ENCODE assay signal across 19 mouse cellular contexts in genomic region chr6:108338362-108338761, GRCm38 (mm10).
"Had no signal": no experiment of that assay in that cellular context is flagged by ENCODE, and none has a peak within 500 bp of the region (broad histone marks: within the 10 kb centered on the region; RNA-seq: fewer than 3 reads in every experiment).

No protein-coding gene starts in this region.

- H3K27me3 ChIP-seq: lung, embryonic 15.5 days; midbrain, embryonic 12.5 days; neural tube, embryonic 13.5 days; neural tube, embryonic 15.5 days; stomach, embryonic 15.5 days had no signal

- H3K9me3 ChIP-seq: lung, embryonic 15.5 days; midbrain, embryonic 10.5 days; midbrain, embryonic 12.5 days; neural tube, embryonic 13.5 days; neural tube, embryonic 15.5 days; stomach, embryonic 15.5 days had no signal

- H3K4me1 ChIP-seq: lung, embryonic 15.5 days; midbrain, embryonic 12.5 days; neural tube, embryonic 13.5 days; stomach, embryonic 15.5 days had no signal

- H3K9ac ChIP-seq: lung, embryonic 15.5 days; midbrain, embryonic 12.5 days; neural tube, embryonic 13.5 days; neural tube, embryonic 15.5 days; stomach, embryonic 15.5 days had no signal

- H3K4me2 ChIP-seq: lung, embryonic 15.5 days; midbrain, embryonic 12.5 days; neural tube, embryonic 13.5 days; neural tube, embryonic 15.5 days; stomach, embryonic 15.5 days had no signal

- DNase-seq: lung, adult 2 months; lung, postnatal 4 days; midbrain, embryonic 14.5 days; retina, postnatal 1 day; right cerebral cortex, adult 18-20 months; right cerebral cortex, postnatal 25 days; right cerebral cortex, postnatal 4 days; spleen, adult 18-20 months; thymus, adult 2 months; thymus, postnatal 25 days; thymus, postnatal 4 days had no signal

- H3K27ac ChIP-seq: lung, embryonic 15.5 days; midbrain, embryonic 10.5 days; midbrain, embryonic 12.5 days; neural tube, embryonic 13.5 days; neural tube, embryonic 15.5 days; stomach, embryonic 15.5 days; stomach, postnatal 0 days had no signal

- H3K4me3 ChIP-seq: lung, embryonic 15.5 days; midbrain, embryonic 10.5 days; midbrain, embryonic 12.5 days; myocyte; neural tube, embryonic 13.5 days; neural tube, embryonic 15.5 days; stomach, embryonic 15.5 days had no signal

- H3K36me3 ChIP-seq: lung, embryonic 15.5 days; midbrain, embryonic 12.5 days; neural tube, embryonic 13.5 days; neural tube, embryonic 15.5 days; stomach, embryonic 15.5 days had no signal
